Mouse (Mus musculus) kidney, adult 9 months (tissue): ENCODE results near the gene Lrrc73.
A peak's percentile ranks its signal among the peaks of the same experiment; 100 is the strongest.

Experiments used
- DNase-seq: peaks from one replicate; pipeline ENCODE4 v3.0.0; 2022

Lrrc73 gene

GRCm38 (mm10) chr17:46297364-46298219 lies 44.3 kb downstream of the Lrrc73 start, which contains the start of gene Dlk2:
Gene Dlk2, plus strand, starts transcription at chr17:46297421.
- no peak for DNase-seq

- peak; percentile 83 for DNase-seq
Observed at GRCm38 (mm10) chr17:46298220-46298913, 45.0 kb downstream of the Lrrc73 start.

- DNase-seq: peak; percentile 16
Observed at GRCm38 (mm10) chr17:46301892-46302291, 48.6 kb downstream of the Lrrc73 start.

GRCm38 (mm10) chr17:46304184-46304583 lies 50.9 kb downstream of the Lrrc73 start:
- no peak for DNase-seq
